ENCODE assay signal across 8 mouse cellular contexts in genomic region chr8:123643330-123644051, GRCm38 (mm10). TPM values are rescaled to one million over a fixed set of nuclear protein-coding genes. Genes with fewer than 3 reads are reported as not detected.
DNase-seq lines count a peak whose midpoint lies in the region; ATAC-seq and TF ChIP-seq lines count a peak whose summit lies in the region.

No protein-coding gene starts in this region.

- no peak overlapping the region for H3K9ac ChIP-seq in forebrain, postnatal 0 days
- no peak overlapping the region for H3K9ac ChIP-seq in hindbrain, postnatal 0 days (replicated peaks; ENCODE audit: low read length)
- H3K9ac ChIP-seq in stomach, postnatal 0 days (ENCODE audit: low read length) = no peak overlapping the region; the same call in 1 of the 2 replicates

- intact Hi-C loops in left cerebral cortex, postnatal 36 days (cut with DNase I) = no loop called here

- no peaks in the 10 kb centered on the region for H3K27me3 ChIP-seq in forebrain, postnatal 0 days (ENCODE audit: insufficient read depth, low read length)
- 0 out of 2 replicates have a peak, but pooled peaks cover 4% of the 10 kb centered on the region for H3K27me3 ChIP-seq in hindbrain, postnatal 0 days (ENCODE audit: insufficient read depth, low read length)
- peaks cover 17% of the 10 kb centered on the region; the same call in 1 of the 2 replicates for H3K27me3 ChIP-seq in midbrain, embryonic 10.5 days (ENCODE audit: low read depth, poor library complexity, severe bottlenecking)
- no peaks in the 10 kb centered on the region for H3K27me3 ChIP-seq in stomach, postnatal 0 days (ENCODE audit: control insufficient read depth, insufficient read depth, low read length)

- TF ChIP-seq CTCF in brain, embryonic 14.5 days (IDR thresholded peaks at IDR 0.05; ENCODE audit: borderline replicate concordance, extremely low read depth, insufficient read depth, insufficient read length) = peak; percentile 77
- peak; percentile 82 for TF ChIP-seq CTCF in forebrain, postnatal 0 days (IDR thresholded peaks at IDR 0.05; ENCODE audit: low read depth)
- peak; percentile 81 for TF ChIP-seq CTCF in hindbrain, postnatal 0 days (IDR thresholded peaks at IDR 0.05; ENCODE audit: low read depth)
- peak; percentile 81 for TF ChIP-seq CTCF in stomach, postnatal 0 days (IDR thresholded peaks at IDR 0.05; ENCODE audit: low read depth)

- peak; percentile 45; the same call in 1 of the 2 replicates for ATAC-seq in forebrain, postnatal 0 days
- 0 out of 2 replicates have a peak, but pooled peaks have one; percentile 40 for ATAC-seq in hindbrain, postnatal 0 days
- ATAC-seq in stomach, postnatal 0 days (ENCODE audit: low FRiP score, low TSS enrichment) = no peak

- 11% methylated on average over 25 of the region's 25 CpGs for WGBS in forebrain, postnatal 0 days
- WGBS in hindbrain, postnatal 0 days = 15% methylated on average over 25 of the region's 25 CpGs
- WGBS in midbrain, embryonic 10.5 days = 16% methylated on average over 25 of the region's 25 CpGs
- 24% methylated on average over 25 of the region's 25 CpGs for WGBS in stomach, postnatal 0 days

- H3K4me2 ChIP-seq in forebrain, postnatal 0 days (ENCODE audit: low read depth) = peak overlapping the region; percentile 42
- H3K4me2 ChIP-seq in hindbrain, postnatal 0 days (ENCODE audit: low read depth, low read length) = peak overlapping the region; percentile 51
- no peak overlapping the region; the same call in 1 of the 2 replicates for H3K4me2 ChIP-seq in stomach, postnatal 0 days (replicated peaks; ENCODE audit: low read depth)

- H3K4me3 ChIP-seq in forebrain, postnatal 0 days (ENCODE audit: low read depth, low read length) = no peak overlapping the region
- peak overlapping the region; percentile 25 for H3K4me3 ChIP-seq in hindbrain, postnatal 0 days (ENCODE audit: low read length)
- H3K4me3 ChIP-seq in midbrain, embryonic 10.5 days = peak overlapping the region; percentile 52
- H3K4me3 ChIP-seq in stomach, postnatal 0 days (ENCODE audit: low read depth, low read length) = no peak overlapping the region

- no peak for TF ChIP-seq POLR2A in brain, embryonic 14.5 days (IDR thresholded peaks at IDR 0.05; ENCODE audit: borderline replicate concordance, extremely low read depth, insufficient read depth, insufficient read length, poor library complexity, severe bottlenecking)

- TF ChIP-seq EP300 in stomach, postnatal 0 days (optimal IDR thresholded peaks at IDR 0.05) = no peak

- H3K27ac ChIP-seq in forebrain, postnatal 0 days (ENCODE audit: low read depth, low read length) = no peak overlapping the region
- no peak overlapping the region for H3K27ac ChIP-seq in hindbrain, postnatal 0 days
- no peak overlapping the region; the same call in 1 of the 2 replicates for H3K27ac ChIP-seq in midbrain, embryonic 10.5 days (replicated peaks)
- no peak overlapping the region for H3K27ac ChIP-seq in stomach, postnatal 0 days (replicated peaks)

- peak; percentile 63 for DNase-seq in gastrocnemius, adult 18-20 months (ENCODE audit: low spot score)
- DNase-seq in gastrocnemius, adult 8-10 months (ENCODE audit: low spot score in 2 of 2) = no peak
- DNase-seq in brain, embryonic 14.5 days (ENCODE audit: low read depth) = peak; percentile 87
- peak; percentile 88 for DNase-seq in forebrain, postnatal 0 days
- DNase-seq in hindbrain, postnatal 0 days (ENCODE audit: low spot score) = peak; percentile 92
- DNase-seq in left cerebral cortex, postnatal 36 days (ENCODE audit: low spot score in 2 of 2) = peak; percentile 35 to 59
- peak; percentile 66 for DNase-seq in midbrain, embryonic 10.5 days (ENCODE audit: low spot score)
- DNase-seq in stomach, postnatal 0 days (ENCODE audit: low spot score) = peak; percentile 62

- no peaks in the 10 kb centered on the region for H3K9me3 ChIP-seq in forebrain, postnatal 0 days (ENCODE audit: low read length)
- no peaks in the 10 kb centered on the region for H3K9me3 ChIP-seq in hindbrain, postnatal 0 days (ENCODE audit: low read length)
- no peaks in the 10 kb centered on the region for H3K9me3 ChIP-seq in midbrain, embryonic 10.5 days (replicated peaks)
- no peaks in the 10 kb centered on the region for H3K9me3 ChIP-seq in stomach, postnatal 0 days (ENCODE audit: control insufficient read depth, low read length)

- H3K36me3 ChIP-seq in forebrain, postnatal 0 days (ENCODE audit: insufficient read depth) = no peaks in the 10 kb centered on the region
- no peaks in the 10 kb centered on the region for H3K36me3 ChIP-seq in hindbrain, postnatal 0 days (ENCODE audit: insufficient read depth, low read length)
- H3K36me3 ChIP-seq in midbrain, embryonic 10.5 days = no peaks in the 10 kb centered on the region
- no peaks in the 10 kb centered on the region for H3K36me3 ChIP-seq in stomach, postnatal 0 days (ENCODE audit: control insufficient read depth, insufficient read depth, low read length)

- H3K4me1 ChIP-seq in forebrain, postnatal 0 days (ENCODE audit: insufficient read depth) = no peaks in the 10 kb centered on the region
- no peaks in the 10 kb centered on the region; the same call in 1 of the 2 replicates for H3K4me1 ChIP-seq in hindbrain, postnatal 0 days (ENCODE audit: insufficient read depth, low read length)
- H3K4me1 ChIP-seq in midbrain, embryonic 10.5 days = peaks cover 10% of the 10 kb centered on the region
- no peaks in the 10 kb centered on the region; the same call in 1 of the 2 replicates for H3K4me1 ChIP-seq in stomach, postnatal 0 days (replicated peaks; ENCODE audit: control insufficient read depth, insufficient read depth)

RNA-seq across cellular contexts. Expression of gene Rhou, which starts 10.2 kb away (rescaled TPM):
- 10 to 100 TPM; 30.1 to 41.0 TPM for total RNA-seq in gastrocnemius, adult 18-20 months (2021)
- 10 to 100 TPM; 17.9 to 29.8 (median 26.8) TPM for total RNA-seq in gastrocnemius, adult 8-10 months (2022)
- polyA plus RNA-seq in brain, embryonic 14.5 days (2012; rRNA removed) = 20.9 and 30.1 TPM in 2 replicates
- total RNA-seq in forebrain, postnatal 0 days (2014; rRNA removed) = 41.1 and 52.5 TPM in 2 replicates
- 7.6 and 10.5 TPM in 2 replicates for polyA plus RNA-seq in forebrain, postnatal 0 days (2015; fragmentation: Nextera tagmentation; extraction: Ambion mirVana)
- total RNA-seq in hindbrain, postnatal 0 days (2014; rRNA removed) = 22.1 and 25.2 TPM in 2 replicates
- 7.8 and 7.9 TPM in 2 replicates for polyA plus RNA-seq in hindbrain, postnatal 0 days (2015; fragmentation: Nextera tagmentation; extraction: Ambion mirVana)
- total RNA-seq in left cerebral cortex, postnatal 36 days (2021) = 10 to 100 TPM; 41.6 to 49.0 TPM
- 5.4 and 6.0 TPM in 2 replicates for polyA plus RNA-seq in midbrain, embryonic 10.5 days (2016; fragmentation: Nextera tagmentation; extraction: Ambion mirVana)
- polyA plus RNA-seq in stomach, postnatal 0 days (2015; fragmentation: Nextera tagmentation; extraction: Ambion mirVana) = 7.3 and 10.9 TPM in 2 replicates

Comparison
In these comparisons a context has a peak if more than half of its experiments do, and no peak if none do; other contexts are left out.
1. DNase-seq: peak in gastrocnemius, adult 18-20 months (single experiment), brain, embryonic 14.5 days (single experiment), forebrain, postnatal 0 days (single experiment), hindbrain, postnatal 0 days (single experiment), left cerebral cortex, postnatal 36 days (2 of 2), midbrain, embryonic 10.5 days (single experiment) and stomach, postnatal 0 days (single experiment); none in gastrocnemius, adult 8-10 months (0 of 2).
2. H3K4me3 ChIP-seq: peak in hindbrain, postnatal 0 days (single experiment) and midbrain, embryonic 10.5 days (single experiment); none in forebrain, postnatal 0 days (single experiment) and stomach, postnatal 0 days (single experiment).
3. Peak in every context shown above with its lines, with median percentiles within 50 percentile points of each other: CTCF ChIP-seq.